Mouse (Mus musculus) CH12F3 (cell line): Measurements from ENCODE around the gene Ngly1.
"Not testable (repeated sequence)": the region's sequence is repeated elsewhere in the genome, so short reads cannot be mapped to it uniquely, and the experiment has no call there.

ENCODE experiments used
- in situ Hi-C: fragments of 300-500 bp; cut with MboI; formaldehyde crosslinking; loops from 2 replicates; pipeline ENCODE4 v1.14.3; 2020; ENCODE audit warnings: low sequenced_read_pairs

Ngly1 gene

DNA sequence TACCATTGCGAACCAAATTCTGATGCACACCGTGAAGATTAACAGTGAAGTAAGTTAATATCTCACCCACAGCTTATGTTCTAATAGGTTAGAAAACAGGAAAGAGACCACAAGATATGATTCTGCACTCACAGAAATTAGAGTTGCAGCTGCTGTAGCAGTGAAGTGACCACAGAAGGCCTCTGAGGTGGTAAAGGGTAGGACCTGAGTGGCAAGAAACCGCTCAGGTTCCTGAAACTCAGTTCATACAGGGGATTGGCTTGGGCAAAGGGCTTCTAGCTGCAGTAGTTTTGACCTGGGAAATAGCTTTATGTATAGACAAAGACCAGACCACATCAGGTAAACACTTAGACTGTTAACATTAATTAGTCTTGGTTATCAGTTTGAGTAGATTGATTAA, 6.7 kb downstream of the Ngly1 start:
- in situ Hi-C loops: no loop called here

DNA sequence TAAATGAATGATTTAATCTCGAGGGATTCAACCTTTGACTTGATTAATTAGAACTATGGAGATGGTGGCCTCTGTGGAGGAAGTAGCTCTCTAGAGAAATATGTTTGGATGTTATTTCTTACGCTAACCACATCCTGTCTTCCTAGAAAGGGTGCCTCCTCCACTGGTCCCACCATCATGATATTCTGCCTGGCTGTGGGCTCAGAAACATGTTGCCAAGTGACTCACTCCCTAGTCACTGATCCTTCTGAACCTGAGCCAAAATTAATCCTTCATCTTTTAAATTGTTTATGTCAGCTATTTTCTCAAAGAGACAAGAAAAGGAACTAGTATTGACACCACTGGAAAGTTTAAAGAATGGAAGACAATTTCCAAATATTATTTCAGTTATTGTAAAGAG, 7.1 kb downstream of the Ngly1 start:
- in situ Hi-C loops: no loop called here

DNA sequence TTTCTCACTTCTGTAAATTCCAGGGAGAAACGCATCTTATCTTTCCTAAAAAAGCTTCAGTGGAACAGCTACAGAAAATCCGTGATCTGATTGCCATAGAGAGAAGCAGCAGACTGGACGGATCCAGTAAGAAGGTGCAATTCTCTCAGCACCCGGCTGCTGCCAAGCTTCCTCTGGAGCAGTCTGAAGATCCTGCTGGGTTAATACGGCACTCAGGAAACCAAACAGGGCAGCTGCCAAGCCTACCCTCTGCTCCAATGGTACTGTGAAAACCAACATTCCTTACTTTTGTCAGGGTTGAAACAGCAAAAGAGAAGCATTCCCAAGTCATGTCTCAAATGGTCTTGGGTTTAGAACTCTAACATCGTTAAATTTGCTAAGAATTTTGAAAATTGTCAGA, 11.5 kb downstream of the Ngly1 start:
- in situ Hi-C loops: no loop called here

DNA sequence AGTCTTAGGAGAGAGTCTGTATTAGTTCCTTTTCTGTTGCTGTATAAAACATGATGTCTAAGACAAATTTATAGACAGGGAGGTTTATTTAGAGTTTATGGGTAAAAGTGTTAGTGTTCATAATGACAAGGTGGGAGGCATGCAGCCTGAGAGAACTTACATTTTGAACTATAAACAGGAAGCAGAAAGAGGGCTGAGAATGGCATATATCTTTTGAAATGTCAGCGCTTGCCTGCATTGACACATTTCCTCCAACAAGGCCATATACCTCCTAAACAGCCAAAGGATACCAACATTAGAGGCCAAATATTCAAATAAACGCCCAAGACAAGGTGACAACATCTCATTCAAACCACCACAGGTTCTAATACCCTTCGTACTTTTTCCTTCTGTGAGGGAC, 12.8 kb downstream of the Ngly1 start:
- in situ Hi-C loops: no loop called here

DNA sequence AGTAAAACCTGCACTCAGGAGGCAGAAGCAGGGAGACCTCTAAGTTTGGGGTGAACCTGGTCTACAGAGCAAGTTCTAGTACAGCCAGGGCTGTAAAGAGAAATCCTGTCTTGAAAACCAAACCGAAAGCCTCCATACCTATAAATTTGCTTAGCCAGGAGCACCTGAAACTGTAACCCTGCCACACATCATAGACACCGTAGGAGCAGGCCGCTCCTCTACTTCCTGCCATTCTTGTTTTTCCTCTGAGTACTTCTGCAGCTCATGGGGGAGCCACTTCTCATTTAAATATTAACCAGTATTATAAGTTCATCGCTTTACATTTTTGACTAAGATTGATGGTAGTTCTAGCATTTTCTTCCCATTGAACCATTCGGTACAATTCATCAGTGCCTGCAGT, 17.9 kb downstream of the Ngly1 start:
- in situ Hi-C loops: no loop called here

DNA sequence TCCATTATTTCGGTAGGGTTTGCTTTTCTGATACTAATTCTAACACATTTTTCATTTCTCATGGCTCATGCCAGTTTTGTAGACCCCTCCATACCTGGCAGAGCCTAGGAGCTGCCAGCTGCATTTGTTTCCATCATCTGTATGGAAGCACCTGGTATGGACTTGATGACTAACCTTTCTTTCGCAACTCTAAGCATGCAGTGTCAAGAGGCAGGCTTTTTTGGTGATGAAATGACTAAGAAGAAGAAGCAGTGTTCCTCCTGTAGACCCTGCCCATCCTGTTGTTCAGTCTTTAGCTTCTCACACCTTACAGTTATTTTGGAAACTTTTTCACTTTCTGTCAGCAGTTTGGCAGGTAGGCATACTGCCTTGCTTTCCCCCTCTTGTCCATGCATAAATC, 20.7 kb downstream of the Ngly1 start:
- in situ Hi-C loops: no loop called here

DNA sequence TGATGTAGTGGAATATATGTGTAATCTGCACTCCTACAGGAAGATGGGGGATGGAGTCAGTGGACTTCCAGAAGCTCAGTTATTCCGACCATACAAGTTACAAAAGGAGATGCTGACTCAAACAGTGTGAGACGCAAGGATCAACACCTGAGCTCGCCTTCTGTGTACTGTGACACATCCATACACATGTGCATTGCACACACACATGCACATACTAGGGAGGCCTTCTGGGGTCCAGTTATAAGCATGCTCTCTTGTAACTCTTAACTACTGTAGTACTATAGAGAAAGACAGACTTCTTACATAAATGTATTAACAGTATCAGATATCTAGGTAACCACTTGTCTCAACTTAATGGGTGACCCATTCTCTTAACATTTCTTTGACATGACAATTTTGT, 24.6 kb downstream of the Ngly1 start:
- in situ Hi-C loops: no loop called here

DNA sequence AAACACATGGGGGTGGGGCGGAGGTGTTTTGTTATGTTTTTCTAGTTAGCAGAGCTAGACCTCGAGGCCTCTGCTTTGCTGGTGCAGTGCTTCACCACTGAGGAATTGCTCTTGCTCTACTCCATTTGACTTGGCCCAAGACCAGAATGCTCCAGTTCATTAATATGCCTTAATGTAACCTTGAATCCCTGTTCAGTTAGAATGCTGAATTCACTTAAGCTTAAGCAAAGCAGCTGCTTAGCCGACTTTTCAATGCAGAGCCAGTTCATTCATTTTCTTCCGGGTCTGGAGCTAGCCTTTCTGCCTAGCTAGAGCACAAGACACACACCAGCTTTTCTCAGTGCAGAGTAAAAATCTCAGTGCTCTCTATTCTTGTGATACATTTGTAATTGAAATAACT, 30.1 kb downstream of the Ngly1 start:
- in situ Hi-C loops: no loop called here

DNA sequence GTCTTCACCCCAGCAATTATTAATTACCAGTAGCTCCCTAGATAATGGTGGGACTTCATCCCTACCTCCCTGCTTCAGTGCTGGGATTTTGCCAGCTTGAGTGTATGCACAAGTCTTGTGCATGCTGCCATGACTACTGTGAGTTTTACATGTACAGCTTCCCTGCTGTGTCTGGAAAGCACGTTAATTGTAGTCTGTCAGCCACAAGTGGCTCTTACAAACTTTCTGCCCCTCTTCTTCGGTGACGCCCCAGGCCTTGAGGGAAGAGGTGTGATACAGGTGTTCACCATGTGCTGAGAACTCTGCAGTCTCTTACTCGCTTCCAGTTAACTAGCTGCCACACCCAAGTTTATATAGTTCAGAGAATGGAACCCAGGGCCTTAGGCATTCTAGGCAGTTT, 34.9 kb downstream of the Ngly1 start:
- in situ Hi-C loops: no loop called here

DNA sequence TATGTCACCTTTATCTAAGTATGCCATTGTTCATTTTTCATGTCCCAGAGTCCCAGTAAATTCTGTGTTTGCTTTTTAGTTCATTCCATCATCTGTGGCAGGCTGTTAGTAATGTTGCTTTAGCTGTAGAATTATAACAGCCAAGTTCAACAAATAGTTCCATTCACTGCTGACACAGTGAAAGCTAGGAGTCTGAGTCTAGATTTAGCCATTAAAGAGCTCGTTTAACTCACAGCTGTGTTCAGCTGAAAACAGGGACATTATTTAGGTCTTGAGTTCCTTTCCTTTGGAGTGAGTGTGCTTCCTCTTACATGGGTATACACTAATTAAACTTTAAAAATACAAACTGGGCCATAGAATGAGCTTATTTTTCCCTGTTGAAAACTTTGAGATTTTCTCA, 43.3 kb downstream of the Ngly1 start:
- in situ Hi-C loops: no loop called here

DNA sequence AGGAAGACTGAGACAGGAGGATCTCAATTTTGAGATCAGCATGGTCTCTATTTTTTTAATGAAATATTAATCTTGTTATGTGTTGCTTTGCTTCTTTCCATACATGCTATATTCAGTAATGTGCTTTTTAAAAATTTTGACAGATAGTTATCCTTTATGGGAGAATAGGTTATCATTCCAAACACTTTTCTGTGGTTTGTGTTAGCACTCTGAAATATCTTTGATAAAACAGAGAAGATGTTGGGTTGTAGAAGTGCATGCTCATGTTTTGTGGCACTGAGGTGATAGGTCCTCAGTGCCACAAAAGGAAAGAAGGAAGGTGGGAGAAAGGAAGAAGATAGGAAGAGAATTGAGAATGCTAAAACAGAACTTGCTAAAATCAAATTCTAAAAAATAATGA, 43.9 kb downstream of the Ngly1 start:
- in situ Hi-C loops: no loop called here

DNA sequence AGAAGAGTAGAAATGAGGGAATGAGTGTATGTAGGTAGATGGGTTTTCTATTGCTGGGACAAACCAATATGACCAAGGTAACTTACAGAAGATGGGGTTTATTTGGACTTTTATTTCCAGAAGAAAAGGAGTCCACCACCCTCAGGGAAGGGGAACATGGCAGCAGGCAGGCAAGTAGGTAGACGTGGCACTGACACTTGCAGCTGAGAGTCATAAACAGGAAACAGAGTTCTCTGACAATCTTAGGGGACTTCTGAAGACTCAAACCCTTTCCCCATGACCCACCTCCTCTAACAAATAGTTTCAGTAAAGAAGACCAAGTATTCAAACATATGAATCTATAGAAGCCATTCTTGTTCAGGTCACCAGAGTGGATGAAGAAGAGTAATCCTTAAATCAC, 44.8 kb downstream of the Ngly1 start:
- in situ Hi-C loops: no loop called here

DNA sequence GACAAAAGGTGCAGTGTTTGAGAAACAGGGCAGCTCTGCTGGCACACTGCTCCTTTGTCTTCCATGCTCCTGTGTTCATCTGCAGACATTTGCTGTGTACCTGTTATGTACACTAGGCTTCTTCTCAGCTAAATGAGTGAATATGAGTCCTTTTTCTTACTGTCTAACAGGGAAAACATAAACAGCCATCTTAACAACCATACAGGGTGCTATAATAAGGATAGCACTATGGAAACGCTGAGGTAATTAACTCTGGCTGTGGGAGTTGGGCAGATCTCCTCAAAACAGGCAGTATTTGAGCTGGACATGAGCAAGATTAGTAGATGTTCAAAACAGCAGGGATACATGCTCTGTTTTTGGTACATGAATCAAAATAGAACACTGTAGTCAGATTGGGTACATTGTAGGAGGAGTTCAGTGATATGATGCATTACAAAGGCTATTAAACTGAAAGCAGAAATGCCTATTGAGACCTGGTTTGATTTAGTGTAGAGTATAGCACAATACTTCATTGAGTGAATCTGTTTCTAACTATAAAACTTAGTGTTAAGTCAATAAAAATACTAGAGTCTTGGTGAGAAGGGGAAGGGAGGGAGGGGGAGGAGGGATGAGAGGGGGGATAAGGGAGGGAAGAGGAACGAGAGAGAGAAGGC, 47.9 kb downstream of the Ngly1 start:
- in situ Hi-C loops: no loop called here

DNA sequence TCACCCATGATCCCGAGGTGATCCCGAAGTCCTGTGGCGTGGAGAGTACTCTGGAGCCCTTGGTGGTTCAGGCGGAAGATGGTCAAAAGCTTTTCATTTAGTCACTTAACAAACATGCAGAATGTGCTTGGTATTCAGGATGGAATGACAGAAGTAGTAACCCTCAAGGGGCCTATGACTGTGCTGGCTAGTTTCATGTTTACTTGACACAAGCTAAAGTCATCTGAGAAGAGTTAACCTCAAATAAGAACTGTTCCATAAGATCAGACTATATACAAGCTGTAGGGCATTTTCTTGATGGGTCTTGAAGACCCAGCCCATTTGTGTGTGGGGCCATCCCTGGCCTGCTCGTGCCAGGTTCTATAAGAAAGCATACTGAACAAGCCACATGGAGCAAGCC, 52.7 kb downstream of the Ngly1 start:
- in situ Hi-C loops: no loop called here

DNA sequence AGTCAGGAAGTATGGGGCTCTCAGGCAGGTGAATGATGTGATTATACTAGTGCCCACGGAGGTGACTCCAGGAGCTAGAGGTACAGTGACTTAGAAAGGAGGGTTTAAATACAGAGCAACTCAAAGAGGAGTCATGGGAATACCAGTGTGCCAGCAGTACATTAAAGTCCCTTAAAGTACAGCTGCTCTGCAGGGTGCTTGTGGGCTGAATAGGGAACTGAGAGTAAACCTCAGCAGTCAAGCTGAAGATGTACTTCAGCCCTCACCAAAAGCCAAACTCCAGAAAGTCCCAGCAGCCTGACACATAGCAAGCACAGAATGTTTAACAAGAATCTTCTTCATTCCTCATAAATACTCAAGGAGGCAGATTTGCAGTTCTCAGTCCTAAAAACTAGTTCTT, 53.6 kb downstream of the Ngly1 start:
- in situ Hi-C loops: no loop called here

DNA sequence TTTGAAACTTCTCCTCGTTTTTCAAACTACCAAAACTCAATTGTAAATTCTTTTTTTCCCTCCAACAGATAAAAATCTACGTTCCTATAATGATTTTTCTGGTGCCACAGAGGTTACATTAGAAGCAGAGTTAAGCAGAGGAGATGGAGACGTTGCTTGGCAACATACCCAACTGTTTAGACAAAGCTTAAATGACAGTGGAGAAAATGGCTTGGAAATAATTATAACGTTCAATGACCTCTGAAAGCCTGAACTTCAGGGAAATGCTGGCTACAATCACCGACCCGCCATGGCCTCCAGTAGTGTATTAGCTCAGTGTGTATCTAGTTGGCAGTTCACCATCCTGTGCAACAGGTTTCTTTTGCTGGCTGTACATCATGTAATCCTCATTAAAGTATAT, 61.7 kb downstream of the Ngly1 start:
- in situ Hi-C loops: no loop called here

DNA sequence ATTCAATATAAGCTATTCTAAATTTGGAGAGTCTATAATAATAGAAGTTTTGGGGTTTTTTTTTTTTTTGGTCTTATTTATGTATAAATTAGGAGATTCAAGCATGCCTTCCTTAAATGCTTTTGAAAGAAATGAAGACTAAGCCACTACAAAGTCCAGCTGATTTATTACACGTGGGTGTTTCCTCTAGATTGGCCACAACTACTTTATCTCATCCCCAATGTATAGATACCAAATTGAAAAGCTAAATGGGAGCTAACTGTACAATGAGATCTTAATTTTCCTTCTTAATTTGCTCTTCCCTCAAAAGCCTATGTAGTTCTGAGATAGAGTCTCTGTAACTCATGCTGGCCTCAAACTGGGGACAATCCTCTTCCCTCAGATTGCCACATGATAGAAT, 63.5 kb downstream of the Ngly1 start:
- in situ Hi-C loops: no loop called here

DNA sequence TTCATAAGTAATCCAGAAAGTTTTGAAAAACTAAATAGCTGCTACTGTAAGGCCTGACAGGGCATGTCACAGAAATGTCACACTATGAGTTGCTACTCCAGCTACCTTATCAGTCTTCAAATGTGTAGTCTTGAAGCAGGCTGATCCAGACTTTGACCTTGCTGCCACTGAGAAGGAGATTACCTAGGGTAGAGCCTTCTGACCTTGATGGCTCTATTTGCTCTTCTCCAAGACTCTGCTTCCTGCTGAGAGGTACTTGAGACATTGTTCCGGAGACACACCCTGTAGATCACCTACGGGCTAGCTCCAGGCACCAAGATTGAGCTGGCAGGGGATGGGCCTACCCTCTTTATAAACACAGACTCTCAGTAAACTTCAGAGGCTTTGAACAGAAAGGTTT, 64.0 kb downstream of the Ngly1 start:
- in situ Hi-C loops: not testable (repeated sequence)

DNA sequence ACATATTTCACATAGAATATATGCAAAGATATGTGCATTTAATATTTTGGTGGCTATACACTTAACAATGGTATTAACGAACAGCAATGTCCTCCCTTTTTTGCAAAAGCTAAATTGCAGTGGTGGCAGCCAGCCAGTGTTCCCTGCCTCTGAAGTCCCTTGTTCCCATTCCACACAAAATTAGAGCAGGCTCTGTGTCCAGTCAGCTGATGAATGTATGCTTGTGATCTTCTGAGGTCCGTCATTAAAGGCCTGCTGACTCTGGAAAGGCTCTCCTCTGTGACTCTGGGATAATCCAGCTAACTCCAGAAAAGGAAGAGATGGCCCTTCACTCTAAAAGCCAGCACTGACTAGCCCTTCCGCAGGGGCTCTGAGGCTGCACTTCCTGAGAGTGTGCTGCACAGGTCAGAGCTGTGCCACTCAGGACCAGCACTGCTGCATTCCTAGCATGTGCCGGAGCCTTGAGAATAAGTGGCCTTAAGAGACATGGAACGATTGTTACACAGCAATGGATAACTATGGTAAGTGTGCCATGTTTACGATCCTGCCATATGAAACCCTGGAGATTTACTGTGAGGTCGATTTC, 64.9 kb downstream of the Ngly1 start:
- in situ Hi-C loops: no loop called here

DNA sequence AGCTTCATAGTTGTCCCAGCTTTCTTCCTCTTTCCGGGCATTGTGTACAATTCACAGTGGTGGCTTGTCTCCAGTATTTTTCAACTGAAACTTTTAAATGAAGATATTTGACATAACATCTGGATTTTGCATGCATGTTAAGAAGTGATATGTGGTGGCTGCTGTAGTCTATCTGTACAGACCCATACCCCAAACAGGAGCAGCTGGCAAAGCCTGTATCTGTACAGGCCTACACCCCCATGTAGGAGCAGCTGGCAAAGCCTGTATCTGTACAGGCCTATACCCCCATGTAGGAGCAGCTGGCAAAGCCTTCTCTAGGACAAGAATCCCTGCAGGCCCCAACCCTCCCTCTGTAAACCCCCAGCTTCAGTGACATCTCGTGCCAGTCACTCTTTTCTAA, 65.8 kb downstream of the Ngly1 start:
- in situ Hi-C loops: no loop called here

DNA sequence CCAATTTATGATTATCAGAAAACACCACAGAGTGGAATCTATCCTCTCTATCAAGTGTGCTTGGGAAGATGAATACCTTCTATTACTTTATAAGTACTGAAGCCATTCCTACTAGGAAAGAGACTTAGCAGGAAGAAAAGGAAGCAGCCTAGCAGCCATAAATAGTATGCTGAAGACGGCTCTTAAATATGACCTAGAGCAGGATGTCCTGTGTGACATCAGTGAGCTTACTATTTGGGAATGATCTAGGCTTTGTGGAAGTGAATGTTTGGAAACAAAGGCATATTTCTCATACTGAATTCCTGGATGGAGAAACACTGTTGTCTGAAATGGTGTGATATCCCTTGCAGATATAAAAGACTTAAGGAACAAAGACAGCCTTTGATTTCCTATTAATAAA, 67.6 kb downstream of the Ngly1 start:
- in situ Hi-C loops: no loop called here

DNA sequence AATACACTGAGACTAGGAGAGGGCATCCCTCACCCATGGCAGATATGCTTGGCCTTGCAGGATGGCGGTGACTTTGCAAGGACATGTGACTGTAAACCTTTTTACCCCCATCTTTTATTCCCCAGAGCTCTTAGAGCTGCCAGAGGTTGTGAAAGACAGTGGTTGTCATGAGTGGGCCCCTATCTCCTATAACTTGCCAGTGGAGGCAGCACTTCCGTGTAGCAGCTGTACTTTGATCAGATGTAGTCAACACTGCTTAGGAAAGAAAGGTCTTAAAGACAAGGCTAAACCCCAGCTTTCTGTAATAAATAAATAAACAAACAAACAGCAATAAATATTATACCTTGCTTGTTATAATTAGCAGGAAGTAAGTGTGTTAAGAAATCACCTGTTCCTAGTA, 70.7 kb downstream of the Ngly1 start:
- in situ Hi-C loops: no loop called here

DNA sequence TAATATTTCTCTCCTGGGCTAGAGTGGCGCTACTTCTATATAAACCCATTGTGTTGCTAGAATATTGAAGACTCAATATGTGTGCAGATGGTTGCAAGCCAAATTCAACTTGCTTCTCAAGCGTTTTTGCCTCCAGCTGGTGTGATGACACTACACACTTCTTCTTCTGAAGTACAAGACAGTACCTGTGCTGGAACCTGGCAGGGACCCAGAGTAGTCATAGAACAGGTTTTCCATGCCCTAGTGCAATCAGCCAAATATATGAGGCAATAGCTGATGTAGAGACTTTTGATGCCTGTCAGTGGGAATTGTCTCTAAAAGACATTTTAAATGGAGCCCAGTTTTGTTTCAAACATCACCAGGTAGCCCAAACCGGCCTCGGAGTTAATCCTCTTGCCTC, 75.3 kb downstream of the Ngly1 start:
- in situ Hi-C loops: no loop called here
